Mouse (Mus musculus): ENCODE results near the gene Dqx1. TPM values are rescaled to one million over a fixed set of nuclear protein-coding genes. Genes with fewer than 3 reads are reported as not detected.

The Dqx1 gene
- total RNA-seq, 4 experiments from 2014 or later, result 0.55 to 1.4 (median 0.84) TPM

DNA sequence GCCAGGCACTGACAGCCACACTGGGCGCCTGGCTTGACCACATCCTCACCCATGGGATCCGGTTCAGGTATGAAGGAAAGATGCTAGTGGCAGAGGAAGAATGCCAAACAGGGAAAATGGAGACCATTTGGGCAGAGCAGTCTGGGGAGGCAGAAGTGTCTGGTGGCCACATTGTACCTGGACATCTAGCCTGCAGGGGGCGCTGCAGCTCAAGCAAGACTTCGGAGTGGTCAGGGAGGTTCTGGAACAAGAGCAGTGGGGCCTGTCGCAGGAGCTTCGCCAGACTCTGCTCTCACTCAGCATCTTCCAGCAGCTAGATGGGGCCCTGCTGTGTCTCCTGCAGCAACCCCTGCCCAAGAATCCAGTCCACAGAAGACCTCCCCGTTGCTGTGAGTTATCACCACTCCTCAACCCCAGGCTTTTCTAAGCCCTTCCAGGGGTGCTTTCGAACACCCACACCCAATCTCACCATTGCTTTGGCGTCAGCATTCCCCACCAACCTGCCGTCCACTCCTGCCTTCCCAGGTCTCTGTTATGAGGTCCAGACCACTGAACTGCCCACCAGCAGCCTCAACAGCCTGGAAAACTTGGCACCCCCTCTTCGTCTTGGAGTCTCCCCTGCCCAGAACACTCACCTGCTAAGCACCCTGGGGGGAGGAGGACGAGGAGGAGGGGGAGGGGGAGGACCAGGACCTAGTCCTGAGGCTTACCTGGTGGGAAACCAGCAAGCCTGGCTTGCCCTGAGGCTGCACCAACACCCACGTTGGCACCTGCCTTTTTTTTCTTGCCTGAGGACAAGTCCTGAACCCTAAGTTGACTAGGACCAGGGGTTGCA, 50.1 kb downstream of the Dqx1 start:
- DNase-seq (ENCODE audit: low spot score), result peak; percentile 53

DNA sequence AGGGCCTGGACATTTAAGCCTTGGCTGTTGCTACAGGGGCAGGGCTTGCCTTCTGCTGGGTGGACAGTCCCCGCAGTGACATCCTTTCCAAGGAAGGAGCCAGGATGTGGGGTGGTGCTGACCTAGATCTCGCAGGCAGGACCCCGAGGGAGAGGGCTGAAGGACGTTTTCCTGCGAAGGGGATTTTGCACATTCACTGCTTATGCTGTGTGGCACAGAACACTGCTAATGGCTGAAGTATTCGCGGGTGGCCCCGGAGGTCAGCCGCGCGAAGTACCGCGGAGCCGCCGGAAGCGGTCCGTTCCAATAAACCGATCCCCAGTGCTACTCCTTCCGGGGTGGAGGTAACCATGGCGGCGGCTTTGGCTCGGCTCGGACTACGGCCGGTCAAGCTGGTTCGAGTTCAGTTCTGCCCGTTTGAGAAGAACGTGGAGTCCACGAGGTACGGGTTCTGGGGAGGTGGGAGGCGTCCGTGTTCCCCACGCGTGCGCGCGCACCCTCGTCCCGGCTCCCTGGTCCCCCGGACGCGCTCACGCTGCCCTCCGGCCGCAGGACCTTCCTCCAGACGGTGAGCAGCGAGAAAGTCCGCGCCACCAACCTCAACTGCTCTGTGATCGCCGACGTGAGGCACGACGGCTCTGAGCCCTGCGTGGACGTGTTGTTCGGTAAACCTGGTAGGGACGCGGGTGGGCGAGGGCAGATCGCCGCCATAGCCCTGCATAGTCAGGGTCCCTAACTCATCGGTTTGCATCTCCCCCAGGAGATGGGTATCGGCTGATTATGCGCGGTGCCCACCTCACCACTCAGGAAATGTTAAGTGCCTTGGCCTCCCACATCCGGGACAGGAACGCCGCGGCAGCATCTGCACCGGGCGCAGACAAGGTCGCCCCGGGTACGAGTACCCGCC, 51.4 kb downstream of the Dqx1 start, which contains the start of gene Mrpl53:
Gene Mrpl53 (plus strand): TSS at position 279 of the 907 bp plus-strand sequence.
- peak; percentile 78 for DNase-seq (ENCODE audit: low spot score)

DNA sequence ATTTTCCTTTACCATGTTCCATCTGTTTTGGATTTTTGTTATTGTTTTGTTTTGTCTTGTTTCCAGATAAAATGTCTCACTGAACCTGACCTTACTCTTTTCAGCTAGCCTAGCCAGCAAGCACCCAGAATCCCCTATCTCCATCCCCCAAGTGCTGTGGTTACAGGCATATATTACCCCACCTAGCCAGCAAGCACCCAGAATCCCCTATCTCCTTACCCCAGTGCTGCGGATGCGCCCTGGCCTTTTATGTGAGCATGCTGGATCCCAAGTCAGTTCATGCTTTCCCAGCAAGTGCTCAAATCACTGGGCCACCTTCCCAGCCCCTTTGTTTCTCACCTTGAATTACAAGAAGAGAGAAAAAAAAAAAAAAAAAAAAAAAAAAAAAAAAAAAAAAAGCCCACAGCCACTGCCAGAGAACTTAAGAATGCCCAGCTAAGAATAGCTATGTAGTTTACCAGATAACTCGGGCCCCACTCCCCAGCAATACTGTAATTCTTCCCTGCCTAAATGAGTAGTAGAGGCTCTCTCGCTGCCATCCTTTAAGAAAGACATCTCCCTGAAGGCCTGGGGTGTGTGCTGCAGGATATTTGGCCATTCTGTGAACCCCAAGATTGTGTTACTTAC, 54.0 kb downstream of the Dqx1 start:
- DNase-seq (ENCODE audit: low spot score), result no peak

DNA sequence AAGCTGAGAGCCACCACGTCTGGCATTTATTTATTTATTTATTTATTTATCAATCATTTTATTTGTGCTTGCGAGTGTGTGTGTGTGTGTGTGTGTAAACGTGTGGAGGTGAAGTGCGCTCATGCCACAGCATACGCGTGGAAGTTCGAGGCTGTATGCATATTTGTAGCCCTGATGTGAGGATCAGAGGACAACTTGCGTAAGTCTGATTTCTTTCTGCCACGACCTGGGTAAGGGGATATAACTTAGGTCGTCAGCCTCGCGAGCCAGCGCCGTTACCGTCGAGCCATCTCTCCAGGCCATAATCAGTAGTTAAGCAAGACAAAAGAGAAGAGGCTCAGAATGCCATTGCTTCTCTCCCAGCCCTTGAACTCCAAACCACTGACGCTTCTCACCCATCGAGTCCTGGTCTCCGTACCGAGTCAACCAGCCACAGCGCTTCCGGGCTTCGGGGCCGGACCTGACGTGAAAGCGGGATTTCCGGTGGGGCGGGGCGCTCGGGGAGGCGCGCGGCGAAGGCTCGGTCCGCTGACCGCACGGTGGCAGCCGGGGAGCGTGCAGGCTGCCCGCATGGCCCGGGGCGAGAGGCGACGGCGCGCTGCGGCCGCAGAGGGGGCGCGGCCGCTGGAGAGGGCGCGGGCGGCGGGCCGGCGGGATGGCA, 57.5 kb downstream of the Dqx1 start, which contains the start of gene Mogs:
Gene Mogs (plus strand): TSS at position 486 of the 661 bp plus-strand sequence.
- peak; percentile 95 for DNase-seq (ENCODE audit: low spot score)

DNA sequence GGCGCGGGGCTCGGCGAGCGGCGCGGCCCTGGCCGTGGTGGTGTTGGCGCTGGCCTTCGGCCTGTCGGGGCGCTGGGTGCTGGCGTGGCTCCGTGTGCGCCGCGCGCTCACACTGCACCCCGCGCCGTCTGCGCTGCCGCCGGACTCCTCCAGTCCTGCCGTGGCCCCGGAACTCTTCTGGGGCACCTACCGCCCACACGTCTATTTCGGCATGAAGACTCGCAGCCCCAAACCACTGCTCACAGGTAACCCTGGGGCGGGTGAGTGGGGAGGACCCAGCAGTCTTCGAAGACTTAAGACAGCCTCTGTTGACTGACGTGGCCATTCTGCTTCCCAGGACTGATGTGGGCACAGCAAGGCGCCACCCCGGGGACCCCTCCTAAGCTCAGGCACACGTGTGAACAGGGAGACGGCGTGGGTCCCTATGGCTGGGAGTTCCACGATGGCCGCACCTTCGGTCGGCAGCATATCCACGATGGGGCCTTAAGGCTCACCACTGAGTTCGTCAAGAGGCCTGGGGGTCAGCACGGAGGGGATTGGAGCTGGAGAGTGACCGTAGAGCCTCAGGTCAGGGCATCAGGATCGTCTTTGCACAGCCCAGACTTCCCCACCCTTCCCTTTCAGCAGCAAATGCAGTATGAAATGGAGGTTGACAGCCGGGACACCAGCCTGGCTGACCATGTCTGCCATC, 58.2 kb downstream of the Dqx1 start:
- no peak for DNase-seq (ENCODE audit: low spot score)

DNA sequence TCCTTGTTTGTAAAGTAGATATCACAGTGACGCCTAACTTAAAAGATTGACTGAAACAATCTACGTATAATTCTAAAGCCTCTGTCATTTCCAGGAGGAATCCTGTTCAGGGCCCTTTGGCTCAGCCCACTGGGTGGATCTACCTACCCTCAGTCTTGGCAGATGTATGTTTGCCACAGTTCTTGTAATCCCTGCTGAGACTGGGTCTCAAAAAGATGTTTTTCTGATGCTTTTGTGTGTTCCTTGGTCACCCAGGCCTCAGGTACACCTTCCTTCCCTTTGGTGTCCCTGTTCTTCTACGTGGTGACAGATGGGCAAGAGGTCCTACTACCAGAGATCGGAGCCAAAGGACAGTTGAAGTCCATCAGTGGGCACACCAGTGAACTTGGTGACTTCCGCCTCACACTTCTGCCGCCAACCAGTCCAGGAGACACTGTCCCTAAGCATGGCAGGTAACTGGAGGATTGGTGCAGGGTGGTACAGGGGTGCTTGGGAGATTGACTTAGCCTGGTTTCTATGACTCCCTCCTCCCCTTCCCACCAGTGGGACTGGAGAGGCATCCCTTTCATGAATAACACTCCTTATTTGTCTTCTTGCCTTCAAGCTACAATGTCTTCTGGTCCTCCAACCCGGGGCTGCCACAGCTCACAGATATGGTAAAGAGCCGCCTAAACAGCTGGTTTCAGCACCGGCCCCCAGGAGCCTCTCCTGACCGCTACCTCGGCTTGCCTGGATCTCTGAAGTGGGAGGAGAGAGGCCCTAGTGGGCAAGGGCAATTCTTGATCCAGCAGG, 58.9 kb downstream of the Dqx1 start:
- DNase-seq (ENCODE audit: low spot score), result no peak

Small RNA genes lying within 50 kb of the gene (microRNA-seq; reads per million reads assigned to microRNA genes)
- gene Mir3470a (not detected), gene Mir7040 (not detected)

Other genes with a start within 250 kb of the Dqx1 start
- gene Sema4f, start 118.1 kb upstream of the Dqx1 start, total RNA-seq (2022), result under 1 TPM in 3 of 4 experiments, not detected in 1; 0.17 to 0.31 (median 0.22) TPM
- not detected for gene M1ap, start 110.9 kb upstream of the Dqx1 start, total RNA-seq (2022)
- gene Dok1, start 24.4 kb upstream of the Dqx1 start, total RNA-seq (2022), result 1 to 10 TPM; 1.9 to 2.2 (median 2.0) TPM
- gene Loxl3, start 23.7 kb upstream of the Dqx1 start, total RNA-seq (2022), result 1 to 10 TPM; 1.7 to 2.6 (median 2.0) TPM
- 10 to 100 TPM; 63.1 to 78.6 (median 72.3) TPM for gene Aup1, start 3.3 kb upstream of the Dqx1 start, total RNA-seq (2022)
- gene Htra2, start 2.6 kb upstream of the Dqx1 start, total RNA-seq (2022), result 10 to 100 TPM; 33.9 to 37.7 (median 34.7) TPM
- gene Tlx2, start 12.4 kb downstream of the Dqx1 start, total RNA-seq (2022), result under 1 TPM in 1 of 4 experiments, not detected in 3; 0.16 TPM
- 1 to 10 TPM; 7.6 to 9.8 (median 8.5) TPM for gene Pcgf1, start 20.0 kb downstream of the Dqx1 start, total RNA-seq (2022)
- gene Lbx2, start 28.5 kb downstream of the Dqx1 start, total RNA-seq (2022), result 1 to 10 TPM in 3 of 4 experiments, under 1 TPM in 1; 0.90 to 2.9 (median 1.3) TPM
- 1 to 10 TPM in 3 of 4 experiments, under 1 TPM in 1; 0.72 to 2.8 (median 1.3) TPM for gene Ccdc142, start 43.8 kb downstream of the Dqx1 start, total RNA-seq (2022)
- gene Gm42688, start 43.8 kb downstream of the Dqx1 start, total RNA-seq (2022), result 1 to 10 TPM in 3 of 4 experiments, under 1 TPM in 1; 0.57 to 1.9 (median 1.2) TPM
- gene Mrpl53, start 51.2 kb downstream of the Dqx1 start, total RNA-seq (2022), result 100 to 1,000 TPM; 132 to 143 (median 140) TPM
- gene Mogs, start 57.7 kb downstream of the Dqx1 start, total RNA-seq (2022), result 10 to 100 TPM in 1 of 4 experiments, 1 to 10 TPM in 3; 6.0 to 10.3 (median 8.0) TPM
- 10 to 100 TPM; 75.5 to 91.1 (median 82.0) TPM for gene Wbp1, start 63.7 kb downstream of the Dqx1 start, total RNA-seq (2022)
- 10 to 100 TPM; 11.3 to 19.5 (median 15.3) TPM for gene Ino80b, start 67.6 kb downstream of the Dqx1 start, total RNA-seq (2022)
- gene Rtkn, start 77.6 kb downstream of the Dqx1 start, total RNA-seq (2022), result 1 to 10 TPM; 4.8 to 5.4 (median 5.3) TPM
- 1 to 10 TPM; 2.1 to 2.6 (median 2.4) TPM for gene Wdr54, start 98.6 kb downstream of the Dqx1 start, total RNA-seq (2022)
- under 1 TPM; 0.16 to 0.41 (median 0.18) TPM for gene 1700003E16Rik, start 98.6 kb downstream of the Dqx1 start, total RNA-seq (2022)
- gene Dctn1, start 108.1 kb downstream of the Dqx1 start, total RNA-seq (2022), result 100 to 1,000 TPM; 120 to 137 (median 134) TPM
- not detected for gene Slc4a5, start 162.0 kb downstream of the Dqx1 start, total RNA-seq (2022)